Mouse (Mus musculus): ENCODE data around the gene Chchd6. TPM values are rescaled to one million over a fixed set of nuclear protein-coding genes. Genes with fewer than 3 reads are reported as not detected.
A peak's percentile ranks its signal among the peaks of the same experiment; 100 is the strongest.

Gene Chchd6
- polyA plus RNA-seq, 1 experiment from 2014 or later, result 54.8 TPM

DNA sequence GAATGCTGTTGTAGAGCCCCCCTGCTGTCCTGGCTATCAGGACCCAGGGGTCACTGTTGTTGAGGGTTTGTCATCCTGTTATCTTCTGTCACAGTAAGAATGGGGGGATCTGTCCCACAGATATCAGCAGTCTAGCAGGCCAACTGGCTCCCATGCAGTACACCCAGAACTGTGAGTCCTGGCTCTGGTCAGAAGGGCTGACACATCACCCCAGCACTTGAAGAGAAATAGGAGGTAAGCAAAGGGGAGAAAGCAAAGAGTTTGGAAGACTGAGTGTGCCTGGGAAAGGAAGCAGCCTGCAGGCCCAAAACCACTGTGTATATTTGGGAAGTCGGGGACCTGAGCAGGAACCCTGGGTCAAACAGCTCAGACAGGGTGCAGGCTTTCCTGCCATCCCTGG, 39.5 kb downstream of the Chchd6 start:
- ATAC-seq (ENCODE audit: insufficient number of reproducible peaks, insufficient read depth, low FRiP score, low TSS enrichment, low read depth), result no peak
- peaks cover 3% of the 10 kb centered on the region; the same call in 1 of the 2 replicates for H3K36me3 ChIP-seq
- H3K9ac ChIP-seq (replicated peaks), result no peak overlapping the region
- 93% methylated on average over 1 of the region's 1 CpGs for WGBS
- no peak overlapping the region for H3K27ac ChIP-seq
- H3K4me2 ChIP-seq, result no peak overlapping the region
- H3K27me3 ChIP-seq, result no peaks in the 10 kb centered on the region
- H3K9me3 ChIP-seq, result no peaks in the 10 kb centered on the region
- H3K4me1 ChIP-seq (replicated peaks), result no peaks in the 10 kb centered on the region
- no peak overlapping the region for H3K4me3 ChIP-seq (replicated peaks)

DNA sequence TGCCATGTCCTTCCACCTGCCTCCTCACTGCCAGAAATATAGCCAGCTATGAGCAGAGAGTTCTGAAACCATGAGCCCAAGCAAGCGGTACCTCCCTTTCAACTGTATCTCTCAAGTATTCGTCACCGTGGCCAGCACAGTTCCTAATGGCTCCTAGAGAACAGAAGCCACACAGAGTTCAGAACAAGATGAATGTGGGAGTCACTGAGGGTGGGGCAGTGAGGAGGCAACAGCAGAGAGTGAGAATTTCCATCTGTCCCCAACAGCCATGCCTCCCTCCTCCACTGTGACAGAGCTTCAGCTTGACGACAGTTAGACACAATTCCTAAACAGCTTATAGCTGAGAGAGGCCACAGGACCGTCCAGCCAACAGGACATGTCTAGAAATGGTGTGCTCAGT, 41.4 kb downstream of the Chchd6 start:
- H3K4me2 ChIP-seq, result no peak overlapping the region
- no peak for ATAC-seq (ENCODE audit: insufficient number of reproducible peaks, insufficient read depth, low FRiP score, low TSS enrichment, low read depth)
- no peak overlapping the region for H3K9ac ChIP-seq (replicated peaks)
- H3K27ac ChIP-seq, result no peak overlapping the region
- no peaks in the 10 kb centered on the region for H3K4me1 ChIP-seq (replicated peaks)
- WGBS, result 76% methylated on average over 5 of the region's 5 CpGs
- H3K36me3 ChIP-seq, result peaks cover 3% of the 10 kb centered on the region; the same call in 1 of the 2 replicates
- no peaks in the 10 kb centered on the region for H3K9me3 ChIP-seq
- no peak overlapping the region for H3K4me3 ChIP-seq (replicated peaks)
- no peaks in the 10 kb centered on the region for H3K27me3 ChIP-seq

DNA sequence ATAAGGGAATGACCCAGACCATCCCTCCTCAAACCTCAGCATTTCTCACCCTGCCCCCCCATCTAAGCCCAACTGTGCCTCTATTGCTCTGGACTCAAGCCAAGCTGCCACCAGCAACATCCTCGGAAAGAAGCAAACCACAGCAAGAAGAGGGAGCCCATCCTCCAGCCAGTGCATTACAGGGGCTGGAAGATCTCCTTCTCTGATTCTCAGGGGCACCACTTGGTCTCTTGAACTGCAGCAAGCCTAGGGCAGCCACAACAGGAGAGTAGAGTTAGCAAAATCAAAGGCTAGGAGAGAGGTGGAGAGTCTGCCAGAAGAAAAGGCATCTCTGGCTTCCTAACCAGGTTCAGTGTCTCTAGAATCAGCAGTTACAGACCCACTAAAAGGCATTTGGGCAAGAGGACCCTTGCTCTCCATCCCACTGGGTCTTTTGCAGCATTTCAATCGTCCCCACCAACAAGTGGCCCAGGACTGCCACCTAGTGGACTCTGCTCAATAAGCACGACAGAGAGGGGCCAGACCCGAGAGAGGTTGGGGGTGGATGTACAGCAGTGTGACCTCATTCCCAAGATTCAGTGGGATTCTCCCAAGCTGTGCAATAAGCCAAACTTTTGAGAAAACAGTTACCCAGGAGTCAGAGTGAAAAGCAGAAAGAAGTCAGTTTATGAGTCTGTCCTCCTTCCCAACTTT, 42.3 kb downstream of the Chchd6 start:
- Histone ChIP-seq H3K27ac (no peak overlapping the region), H3K27me3 (no peaks in the 10 kb centered on the region), H3K9ac (replicated peaks) (no peak overlapping the region), H3K36me3 (peaks cover 3% of the 10 kb centered on the region; the same call in 1 of the 2 replicates), H3K4me3 (replicated peaks) (no peak overlapping the region), H3K4me2 (no peak overlapping the region), H3K4me1 (replicated peaks) (no peaks in the 10 kb centered on the region), H3K9me3 (no peaks in the 10 kb centered on the region)
- 11% methylated on average over 4 of the region's 4 CpGs for WGBS
- ATAC-seq (ENCODE audit: insufficient number of reproducible peaks, insufficient read depth, low FRiP score, low TSS enrichment, low read depth), result 0 out of 2 replicates have a peak, but pooled peaks have one; percentile 37

DNA sequence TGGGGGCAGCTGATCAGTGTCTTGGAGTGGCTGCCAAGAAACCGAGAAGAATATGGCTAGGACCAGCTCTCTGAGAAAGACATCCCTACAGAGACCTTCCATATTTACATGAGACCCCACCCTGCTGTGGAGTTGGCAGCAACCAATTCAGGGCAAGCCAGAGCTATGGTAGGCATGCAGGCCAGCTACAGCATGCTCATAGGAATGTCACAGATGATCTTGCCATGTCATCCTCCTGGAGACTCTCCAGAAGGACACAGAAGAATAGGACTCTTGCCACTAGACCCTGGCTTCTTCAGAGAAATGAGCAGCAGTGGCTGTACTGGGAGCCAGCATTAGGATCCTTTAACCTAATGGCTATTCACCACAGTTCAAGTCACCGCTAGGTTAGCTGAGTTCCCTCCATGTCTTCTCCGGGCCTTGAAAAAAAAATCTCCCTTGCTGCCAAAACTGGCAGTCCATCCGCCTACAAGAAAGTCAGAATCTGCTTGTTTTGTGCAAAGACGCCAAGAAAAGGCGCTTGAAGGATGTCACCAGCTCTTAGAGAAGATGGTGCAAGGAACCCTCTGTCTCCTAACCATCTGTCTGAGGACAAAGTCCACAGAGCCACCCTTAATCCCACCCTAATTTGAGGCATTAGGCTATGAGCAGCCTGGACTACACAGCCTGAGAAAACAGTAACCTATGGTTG, 43.0 kb downstream of the Chchd6 start:
- H3K36me3 ChIP-seq, result peaks cover 3% of the 10 kb centered on the region; the same call in 1 of the 2 replicates
- no peak overlapping the region for H3K4me2 ChIP-seq
- no peak for ATAC-seq (ENCODE audit: insufficient number of reproducible peaks, insufficient read depth, low FRiP score, low TSS enrichment, low read depth)
- 90% methylated on average over 6 of the region's 6 CpGs for WGBS
- no peaks in the 10 kb centered on the region for H3K4me1 ChIP-seq (replicated peaks)
- no peaks in the 10 kb centered on the region for H3K9me3 ChIP-seq
- no peak overlapping the region for H3K27ac ChIP-seq
- no peaks in the 10 kb centered on the region for H3K27me3 ChIP-seq
- H3K9ac ChIP-seq (replicated peaks), result no peak overlapping the region
- H3K4me3 ChIP-seq (replicated peaks), result no peak overlapping the region

DNA sequence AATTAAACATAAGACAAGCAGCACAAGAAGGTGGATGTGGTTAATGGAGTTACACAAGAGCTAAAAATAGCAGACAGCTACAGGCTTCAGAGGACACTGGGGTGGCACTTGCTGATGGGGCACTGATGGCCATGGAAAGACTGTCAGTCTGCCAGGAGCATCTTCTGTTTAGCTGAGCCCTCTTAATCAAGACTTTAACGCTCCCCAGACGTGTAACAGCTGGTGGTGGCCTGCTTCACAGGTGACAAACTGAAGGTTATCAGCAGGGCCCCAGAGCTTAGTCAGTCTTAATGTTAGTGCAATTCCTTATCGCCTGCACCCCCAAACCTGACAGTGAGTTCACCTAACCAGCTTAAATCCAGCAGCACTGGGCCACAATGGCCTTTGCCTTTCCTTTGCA, 46.3 kb downstream of the Chchd6 start:
- no peak overlapping the region for H3K9ac ChIP-seq (replicated peaks)
- no peaks in the 10 kb centered on the region for H3K36me3 ChIP-seq
- ATAC-seq (ENCODE audit: insufficient number of reproducible peaks, insufficient read depth, low FRiP score, low TSS enrichment, low read depth), result no peak
- H3K4me1 ChIP-seq (replicated peaks), result no peaks in the 10 kb centered on the region
- no peaks in the 10 kb centered on the region for H3K9me3 ChIP-seq
- 59% methylated on average over 3 of the region's 3 CpGs for WGBS
- H3K4me3 ChIP-seq (replicated peaks), result no peak overlapping the region
- H3K4me2 ChIP-seq, result no peak overlapping the region
- H3K27ac ChIP-seq, result no peak overlapping the region
- no peaks in the 10 kb centered on the region for H3K27me3 ChIP-seq

DNA sequence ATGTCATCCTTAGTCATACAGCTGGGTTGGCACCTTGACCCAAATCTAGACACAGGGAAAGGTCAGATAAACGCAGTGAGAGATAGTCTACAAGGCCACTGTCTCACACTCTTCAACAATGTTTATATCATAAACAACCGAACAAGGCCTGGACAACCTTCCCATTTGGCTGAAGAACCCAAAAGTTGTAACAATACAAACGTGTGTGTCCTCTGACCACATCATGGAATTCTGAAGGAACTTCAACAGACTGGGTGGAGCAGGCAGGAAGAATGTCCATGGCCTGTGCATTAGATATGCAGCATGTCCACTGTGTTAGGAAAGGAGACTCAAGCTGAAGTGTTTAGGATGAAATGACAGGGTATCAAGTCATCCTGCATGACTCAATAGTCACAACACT, 47.5 kb downstream of the Chchd6 start:
- Histone ChIP-seq H3K4me2 (no peak overlapping the region), H3K4me3 (replicated peaks) (no peak overlapping the region), H3K9ac (replicated peaks) (no peak overlapping the region), H3K9me3 (no peaks in the 10 kb centered on the region), H3K36me3 (no peaks in the 10 kb centered on the region), H3K27ac (no peak overlapping the region), H3K27me3 (no peaks in the 10 kb centered on the region), H3K4me1 (replicated peaks) (no peaks in the 10 kb centered on the region)
- 83% methylated on average over 3 of the region's 3 CpGs for WGBS
- no peak for ATAC-seq (ENCODE audit: insufficient number of reproducible peaks, insufficient read depth, low FRiP score, low TSS enrichment, low read depth)

DNA sequence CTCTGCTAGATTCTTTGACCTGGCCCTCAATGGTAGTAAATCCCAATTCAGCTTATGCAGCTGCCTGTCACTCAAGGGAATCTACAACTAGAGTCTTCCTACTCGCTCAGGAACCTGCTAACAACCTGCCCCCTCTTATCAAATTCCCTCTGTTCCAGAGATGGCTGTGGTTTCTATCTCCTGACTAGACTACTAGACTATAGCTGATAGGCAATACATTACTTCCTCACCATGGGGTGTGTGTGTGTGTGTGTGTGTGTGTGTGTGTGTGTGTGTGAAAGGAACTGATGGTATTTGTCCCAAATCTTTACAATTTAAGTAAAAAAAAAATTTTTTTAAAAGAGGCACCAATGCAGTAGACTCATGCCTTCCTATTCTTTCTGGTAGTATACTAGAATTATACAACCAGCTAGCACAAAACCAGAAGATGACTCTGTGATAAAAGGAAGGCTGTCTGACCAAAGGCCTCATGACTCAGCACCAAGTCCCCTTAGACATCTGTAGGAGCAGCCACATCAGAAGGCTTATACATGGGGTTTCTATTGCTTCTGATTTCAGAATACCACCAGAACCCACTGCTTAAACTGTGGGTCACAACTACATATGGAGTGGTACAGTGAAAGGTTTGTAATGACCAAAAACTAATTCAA, 57.2 kb downstream of the Chchd6 start:
- H3K4me3 ChIP-seq (replicated peaks), result no peak overlapping the region
- H3K27me3 ChIP-seq, result no peaks in the 10 kb centered on the region
- no peak overlapping the region for H3K4me2 ChIP-seq
- no peak overlapping the region for H3K27ac ChIP-seq
- no peaks in the 10 kb centered on the region for H3K36me3 ChIP-seq
- H3K4me1 ChIP-seq (replicated peaks), result no peaks in the 10 kb centered on the region
- 85% methylated on average over 1 of the region's 1 CpGs for WGBS
- ATAC-seq (ENCODE audit: insufficient number of reproducible peaks, insufficient read depth, low FRiP score, low TSS enrichment, low read depth), result no peak
- H3K9me3 ChIP-seq, result no peaks in the 10 kb centered on the region
- no peak overlapping the region for H3K9ac ChIP-seq (replicated peaks)

DNA sequence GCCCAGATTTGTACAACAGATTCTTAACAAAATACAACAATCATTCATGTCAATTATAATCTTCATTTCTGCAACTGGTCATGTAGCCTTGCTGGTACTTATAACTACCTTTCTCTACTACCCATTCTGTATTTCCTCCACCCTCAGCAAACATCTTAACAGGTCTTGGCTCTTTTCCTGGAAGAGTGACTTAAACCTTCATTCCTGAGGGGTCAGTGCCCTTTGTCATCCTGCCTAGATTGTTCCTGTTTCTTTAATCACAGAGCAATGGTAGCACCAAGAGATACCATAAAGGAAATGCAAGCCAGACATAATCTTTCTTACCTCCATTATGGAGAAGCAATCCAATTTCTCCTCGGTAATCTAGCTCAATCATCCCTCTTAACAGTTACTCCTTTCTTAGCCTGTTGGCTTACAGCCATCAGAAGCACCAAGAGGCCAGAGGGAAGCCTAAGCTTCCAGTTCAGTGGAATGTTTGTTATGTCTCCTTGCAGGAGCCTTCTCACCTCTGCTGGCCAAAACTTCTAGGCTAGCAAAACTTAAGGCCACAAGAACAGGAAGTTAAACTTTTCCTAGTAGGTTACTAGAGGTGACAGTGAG, 59.7 kb downstream of the Chchd6 start:
- Histone ChIP-seq H3K4me3 (replicated peaks) (no peak overlapping the region), H3K27ac (no peak overlapping the region), H3K9ac (replicated peaks) (no peak overlapping the region), H3K4me1 (replicated peaks) (no peaks in the 10 kb centered on the region), H3K9me3 (no peaks in the 10 kb centered on the region), H3K36me3 (no peaks in the 10 kb centered on the region), H3K27me3 (no peaks in the 10 kb centered on the region), H3K4me2 (no peak overlapping the region)
- 79% methylated on average over 1 of the region's 1 CpGs for WGBS
- no peak for ATAC-seq (ENCODE audit: insufficient number of reproducible peaks, insufficient read depth, low FRiP score, low TSS enrichment, low read depth)

DNA sequence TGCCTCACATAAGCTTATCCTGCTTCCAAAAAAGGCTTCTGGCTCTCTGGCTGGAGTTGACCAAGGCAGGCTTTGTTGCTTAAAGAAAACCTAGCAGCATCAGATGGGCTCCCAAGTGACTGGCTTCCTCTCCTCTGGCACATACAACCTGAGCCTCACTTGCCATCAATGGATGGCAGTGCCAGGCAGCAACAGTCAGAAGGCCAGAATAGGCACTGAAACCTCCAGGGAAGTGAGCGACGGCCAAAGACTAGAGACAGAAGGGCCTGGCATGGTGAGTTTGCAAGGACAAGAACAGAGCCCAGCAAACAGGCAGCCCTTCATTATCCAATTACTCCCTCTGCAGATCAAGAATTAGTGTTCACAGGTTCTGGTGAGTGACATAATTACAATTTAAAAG, 70.7 kb downstream of the Chchd6 start:
- H3K27ac ChIP-seq, result no peak overlapping the region
- ATAC-seq (ENCODE audit: insufficient number of reproducible peaks, insufficient read depth, low FRiP score, low TSS enrichment, low read depth), result no peak
- WGBS, result 76% methylated on average over 2 of the region's 2 CpGs
- no peak overlapping the region for H3K4me3 ChIP-seq (replicated peaks)
- H3K9me3 ChIP-seq, result no peaks in the 10 kb centered on the region
- H3K27me3 ChIP-seq, result no peaks in the 10 kb centered on the region
- H3K4me2 ChIP-seq, result no peak overlapping the region
- no peaks in the 10 kb centered on the region for H3K36me3 ChIP-seq
- H3K4me1 ChIP-seq (replicated peaks), result no peaks in the 10 kb centered on the region
- no peak overlapping the region for H3K9ac ChIP-seq (replicated peaks)

DNA sequence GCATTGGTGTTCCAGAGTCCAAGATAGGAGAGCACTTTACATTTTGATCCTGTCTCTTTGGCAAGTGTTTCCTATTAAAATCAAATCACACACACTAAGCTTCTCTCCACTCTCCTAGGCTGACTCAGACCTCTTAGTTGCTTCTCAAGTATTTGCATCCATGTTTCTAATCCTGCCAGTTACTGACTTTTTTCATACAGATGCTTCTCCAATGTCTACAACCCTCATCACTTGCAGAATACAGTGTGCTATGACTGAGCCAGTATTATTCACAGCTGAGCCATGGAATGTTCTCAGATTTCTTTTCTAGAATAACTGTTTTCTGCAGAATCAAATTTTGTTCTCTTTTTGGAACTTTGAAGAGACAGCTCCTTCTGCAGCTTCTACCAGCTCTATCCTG, 85.3 kb downstream of the Chchd6 start:
- no peak for ATAC-seq (ENCODE audit: insufficient number of reproducible peaks, insufficient read depth, low FRiP score, low TSS enrichment, low read depth)
- Histone ChIP-seq H3K9me3 (no peaks in the 10 kb centered on the region), H3K27me3 (no peaks in the 10 kb centered on the region), H3K4me3 (replicated peaks) (no peak overlapping the region), H3K9ac (replicated peaks) (no peak overlapping the region), H3K4me2 (no peak overlapping the region), H3K36me3 (no peaks in the 10 kb centered on the region), H3K4me1 (replicated peaks) (no peaks in the 10 kb centered on the region), H3K27ac (no peak overlapping the region)

DNA sequence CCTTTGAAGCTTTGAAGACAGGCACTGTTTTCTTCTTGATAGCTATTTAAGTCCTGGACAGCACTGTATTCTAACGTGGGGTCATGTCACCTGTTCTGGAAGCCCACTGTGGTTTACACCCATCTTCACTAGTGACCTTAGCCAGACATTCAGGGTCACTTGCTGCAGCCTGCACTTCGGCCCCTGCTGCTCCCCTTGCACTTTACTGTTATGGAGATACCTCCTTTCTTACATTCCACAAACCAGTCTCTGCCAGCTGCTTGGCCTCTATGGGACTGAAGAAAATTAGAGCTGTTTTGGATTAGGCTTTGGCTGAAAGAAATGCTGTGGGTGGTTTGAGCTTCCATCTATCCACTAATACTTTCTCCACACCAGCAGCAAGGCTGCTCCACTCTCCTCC, 86.7 kb downstream of the Chchd6 start:
- 48% methylated on average over 2 of the region's 2 CpGs for WGBS
- no peaks in the 10 kb centered on the region for H3K4me1 ChIP-seq (replicated peaks)
- H3K27ac ChIP-seq, result no peak overlapping the region
- H3K9me3 ChIP-seq, result no peaks in the 10 kb centered on the region
- H3K9ac ChIP-seq (replicated peaks), result no peak overlapping the region
- H3K4me2 ChIP-seq, result no peak overlapping the region
- H3K4me3 ChIP-seq (replicated peaks), result no peak overlapping the region
- no peaks in the 10 kb centered on the region for H3K36me3 ChIP-seq
- ATAC-seq (ENCODE audit: insufficient number of reproducible peaks, insufficient read depth, low FRiP score, low TSS enrichment, low read depth), result no peak
- H3K27me3 ChIP-seq, result no peaks in the 10 kb centered on the region
